In the genomic region with DNA sequence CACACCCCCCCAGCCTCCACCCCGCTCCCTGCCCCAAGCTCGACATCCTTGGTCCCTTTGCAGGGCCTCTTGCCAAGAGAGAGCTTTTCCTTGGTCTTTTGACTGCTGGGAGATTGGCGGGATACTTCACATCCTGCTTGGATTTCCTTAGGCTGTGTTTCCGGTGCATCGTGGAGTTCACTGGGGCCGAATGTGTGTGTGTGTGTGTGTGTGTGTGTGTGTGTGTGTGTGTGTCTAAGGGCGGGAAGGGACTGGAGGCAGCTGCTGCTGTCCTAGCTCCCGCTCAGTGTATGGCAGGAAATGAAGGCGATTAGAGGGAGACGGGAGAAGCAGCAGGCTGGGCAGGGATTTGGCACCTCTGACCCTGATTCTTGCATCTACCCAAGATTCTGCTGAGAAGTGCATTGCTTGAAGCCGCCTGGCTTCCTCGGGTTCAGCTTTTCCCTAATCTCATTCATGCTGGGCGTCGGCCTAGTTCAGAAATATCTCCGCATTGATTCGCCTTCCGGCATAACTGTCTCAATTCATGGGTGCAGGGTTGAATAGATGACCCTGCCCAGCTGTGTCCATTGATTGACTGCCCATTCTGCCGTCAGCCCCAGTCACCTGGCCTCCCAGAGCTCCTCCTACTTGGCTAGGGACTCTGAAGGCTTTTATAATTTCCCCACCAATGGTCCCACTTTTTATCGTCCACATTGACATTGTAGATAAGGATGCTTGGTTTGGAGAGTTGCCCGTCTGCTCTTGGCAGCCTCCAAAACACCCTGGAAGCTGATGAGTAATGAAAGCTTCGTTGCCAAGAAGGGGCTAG, we compare ENCODE assay signal across 8 mouse cellular contexts. TPM values are rescaled to one million over a fixed set of nuclear protein-coding genes. Genes with fewer than 3 reads are reported as not detected.
A peak's percentile ranks its signal among the peaks of the same experiment; 100 is the strongest.
DNase-seq lines count a peak whose midpoint lies in the region; ATAC-seq lines count a peak whose summit lies in the region.

No protein-coding gene starts in this region.

- peak; percentile 87 for ATAC-seq in heart, embryonic 12.5 days (ENCODE audit: insufficient number of reproducible peaks, low FRiP score)
- ATAC-seq in kidney, embryonic 14.5 days (ENCODE audit: low FRiP score, low TSS enrichment): peak; percentile 74
- peak; percentile 88 for ATAC-seq in lung, embryonic 15.5 days (ENCODE audit: borderline replicate concordance, extremely low read depth, low FRiP score, low TSS enrichment)
- ATAC-seq in stomach, embryonic 15.5 days (ENCODE audit: insufficient read depth, low FRiP score, low read depth): peak; percentile 69

- peaks cover 53% of the 10 kb centered on the region for H3K36me3 ChIP-seq in heart, embryonic 12.5 days
- H3K36me3 ChIP-seq in kidney, embryonic 14.5 days (ENCODE audit: control insufficient read depth, insufficient read depth, low read length): peaks cover 5% of the 10 kb centered on the region; the same call in 1 of the 2 replicates
- H3K36me3 ChIP-seq in lung, embryonic 15.5 days: peaks cover 10% of the 10 kb centered on the region; the same call in 1 of the 2 replicates
- no peaks in the 10 kb centered on the region for H3K36me3 ChIP-seq in stomach, embryonic 15.5 days

- no peaks in the 10 kb centered on the region for H3K27me3 ChIP-seq in heart, embryonic 12.5 days (replicated peaks)
- no peaks in the 10 kb centered on the region for H3K27me3 ChIP-seq in kidney, embryonic 14.5 days (ENCODE audit: control insufficient read depth, insufficient read depth, low read length)
- no peaks in the 10 kb centered on the region for H3K27me3 ChIP-seq in lung, embryonic 15.5 days
- no peaks in the 10 kb centered on the region for H3K27me3 ChIP-seq in stomach, embryonic 15.5 days (replicated peaks)

- H3K9me3 ChIP-seq in heart, embryonic 12.5 days (replicated peaks): no peaks in the 10 kb centered on the region
- H3K9me3 ChIP-seq in kidney, embryonic 14.5 days (ENCODE audit: control insufficient read depth, low read length): no peaks in the 10 kb centered on the region
- no peaks in the 10 kb centered on the region for H3K9me3 ChIP-seq in lung, embryonic 15.5 days
- H3K9me3 ChIP-seq in stomach, embryonic 15.5 days: no peaks in the 10 kb centered on the region

- peaks cover 85% of the 10 kb centered on the region for H3K4me1 ChIP-seq in heart, embryonic 12.5 days (replicated peaks)
- H3K4me1 ChIP-seq in kidney, embryonic 14.5 days (ENCODE audit: control insufficient read depth, insufficient read depth, low read length): peaks cover 39% of the 10 kb centered on the region
- peaks cover 83% of the 10 kb centered on the region for H3K4me1 ChIP-seq in lung, embryonic 15.5 days
- peaks cover 22% of the 10 kb centered on the region for H3K4me1 ChIP-seq in stomach, embryonic 15.5 days

- 29% methylated on average over 21 of the region's 21 CpGs for WGBS in heart, embryonic 12.5 days
- 33% methylated on average over 21 of the region's 21 CpGs for WGBS in kidney, embryonic 14.5 days
- 17% methylated on average over 21 of the region's 21 CpGs for WGBS in lung, embryonic 15.5 days
- 22% methylated on average over 21 of the region's 21 CpGs for WGBS in stomach, embryonic 15.5 days

- DNase-seq in 3134 (ENCODE audit: extremely low read depth, insufficient read length, low spot score) (peak; percentile 55), R1 (ENCODE audit: low read depth, low spot score) (peak; percentile 50)
- peak; percentile 36 for DNase-seq in embryo, embryonic 9.5 days (ENCODE audit: extremely low spot score)
- DNase-seq in thymus, adult 18-20 months: no peak

- H3K9ac ChIP-seq in heart, embryonic 12.5 days: 0 out of 2 replicates have a peak overlapping the region, but pooled peaks have one; percentile 6
- H3K9ac ChIP-seq in kidney, embryonic 14.5 days (ENCODE audit: low read depth, low read length): peak overlapping the region; percentile 34; the same call in 1 of the 2 replicates
- no peak overlapping the region for H3K9ac ChIP-seq in lung, embryonic 15.5 days
- no peak overlapping the region for H3K9ac ChIP-seq in stomach, embryonic 15.5 days

- no peak overlapping the region for H3K4me3 ChIP-seq in heart, embryonic 12.5 days
- H3K4me3 ChIP-seq in kidney, embryonic 14.5 days (ENCODE audit: low read length): no peak overlapping the region
- H3K4me3 ChIP-seq in lung, embryonic 15.5 days: no peak overlapping the region
- H3K4me3 ChIP-seq in stomach, embryonic 15.5 days (replicated peaks): no peak overlapping the region

- H3K27ac ChIP-seq in heart, embryonic 12.5 days (ENCODE audit: poor library complexity, severe bottlenecking): peak overlapping the region; percentile 74
- peak overlapping the region; percentile 81 for H3K27ac ChIP-seq in kidney, embryonic 14.5 days (ENCODE audit: low read depth, low read length)
- peak overlapping the region; percentile 94 for H3K27ac ChIP-seq in lung, embryonic 15.5 days
- H3K27ac ChIP-seq in stomach, embryonic 15.5 days: peak overlapping the region; percentile 59

- peak overlapping the region; percentile 20; the same call in 1 of the 2 replicates for H3K4me2 ChIP-seq in heart, embryonic 12.5 days
- no peak overlapping the region for H3K4me2 ChIP-seq in kidney, embryonic 14.5 days (replicated peaks; ENCODE audit: low read depth, low read length)
- peak overlapping the region; percentile 26; the same call in 1 of the 2 replicates for H3K4me2 ChIP-seq in lung, embryonic 15.5 days
- 0 out of 2 replicates have a peak overlapping the region, but pooled peaks have one; percentile 8 for H3K4me2 ChIP-seq in stomach, embryonic 15.5 days

RNA-seq across cellular contexts. Expression of a gene that starts 9.6 kb away (rescaled TPM):
- polyA plus RNA-seq in heart, embryonic 12.5 days (2016; fragmentation: Nextera tagmentation; extraction: Ambion mirVana): 44.2 and 48.3 TPM in 2 replicates
- polyA plus RNA-seq in kidney, embryonic 14.5 days (2014; fragmentation: Nextera tagmentation; extraction: Ambion mirVana): 7.6 and 14.7 TPM in 2 replicates
- 22.5 and 23.4 TPM in 2 replicates for polyA plus RNA-seq in lung, embryonic 15.5 days (2015; fragmentation: Nextera tagmentation; extraction: Ambion mirVana)
- 17.1 and 20.4 TPM in 2 replicates for polyA plus RNA-seq in stomach, embryonic 15.5 days (2015; fragmentation: Nextera tagmentation; extraction: Ambion mirVana)

RNA-seq across cellular contexts. Expression of a gene that starts 13.3 kb away (rescaled TPM):
- polyA plus RNA-seq in heart, embryonic 12.5 days (2016; fragmentation: Nextera tagmentation; extraction: Ambion mirVana): 3.4 and 4.0 TPM in 2 replicates
- polyA plus RNA-seq in kidney, embryonic 14.5 days (2014; fragmentation: Nextera tagmentation; extraction: Ambion mirVana): 5.0 and 5.4 TPM in 2 replicates
- polyA plus RNA-seq in lung, embryonic 15.5 days (2015; fragmentation: Nextera tagmentation; extraction: Ambion mirVana): 4.5 and 4.7 TPM in 2 replicates
- 5.5 and 11.1 TPM in 2 replicates for polyA plus RNA-seq in stomach, embryonic 15.5 days (2015; fragmentation: Nextera tagmentation; extraction: Ambion mirVana)

Comparison
In these comparisons a context has a peak if more than half of its experiments do, and no peak if none do; other contexts are left out.
1. DNase-seq: peak in 3134 (single experiment), R1 (single experiment) and embryo, embryonic 9.5 days (single experiment); none in thymus, adult 18-20 months (0 of 2).
2. H3K9ac ChIP-seq: peak in heart, embryonic 12.5 days (single experiment) and kidney, embryonic 14.5 days (single experiment); none in lung, embryonic 15.5 days (single experiment) and stomach, embryonic 15.5 days (single experiment).
3. Peak in every context shown above with its lines, with median percentiles within 50 percentile points of each other: ATAC-seq and H3K27ac ChIP-seq.